Mouse (Mus musculus) cortical plate, adult 2 months (tissue): Measurements from ENCODE around the gene Foxp1. TPM values are rescaled to one million over a fixed set of nuclear protein-coding genes. Genes with fewer than 3 reads are reported as not detected.

Source experiments
- H3K27ac ChIP-seq: fragments of 200-500 bp; 2 replicates; pipeline ENCODE4 v1.5.1; 2012; ENCODE audit warnings: low read length, control low read depth, inconsistent platforms; ENCODE audit not compliant: insufficient read depth
- H3K4me1 ChIP-seq: fragments of 200-500 bp; 2 replicates; pipeline ENCODE4 v1.6.1; 2011; ENCODE audit warnings: low read length; ENCODE audit not compliant: control insufficient read depth, insufficient read depth
- H3K4me3 ChIP-seq: fragments of 200-500 bp; 2 replicates; pipeline ENCODE4 v1.5.1; 2011; ENCODE audit warnings: mild to moderate bottlenecking, low read length, control low read depth; ENCODE audit not compliant: insufficient read depth
- CTCF ChIP-seq: fragments of 200-500 bp; IDR thresholded peaks from 2 replicates; pipeline ENCODE4 v1.5.1; 2011; ENCODE audit warnings: mild to moderate bottlenecking, control low read depth, low read length; ENCODE audit not compliant: insufficient read depth; ENCODE audit errors: extremely low read depth
- POLR2A ChIP-seq: fragments of 200-500 bp; IDR thresholded peaks from 2 replicates; pipeline ENCODE4 v1.6.1; 2011; ENCODE audit warnings: mild to moderate bottlenecking, low read length, control low read depth; ENCODE audit not compliant: insufficient read depth; ENCODE audit errors: extremely low read depth
- polyA plus RNA-seq: library from polyadenylated mRNA; depleted of rRNA; stranded (reverse); fragments of >200 nt; gene quantifications from 2 replicates; pipeline ENCODE4 v1.2.3, GENCODE M21; 2012

The Foxp1 gene
- polyA plus RNA-seq, 1 experiment: 99.2 TPM

GRCm38 (mm10) chr6:99045845-99046788, 476.4 kb downstream of the Foxp1 start:
- no peak for TF ChIP-seq POLR2A
- 0 out of 2 replicates have a peak, but pooled peaks have one; percentile 5 for TF ChIP-seq CTCF
- H3K27ac ChIP-seq: no peak overlapping the region
- no peak overlapping the region for H3K4me3 ChIP-seq
- no peaks in the 10 kb centered on the region; the same call in 1 of the 2 replicates for H3K4me1 ChIP-seq

- Histone ChIP-seq H3K4me3 (0 out of 2 replicates have a peak overlapping the region, but pooled peaks have one; percentile 7), H3K4me1 (peaks cover 2% of the 10 kb centered on the region; the same call in 1 of the 2 replicates), H3K27ac (no peak overlapping the region)
- TF ChIP-seq CTCF (no peak), POLR2A (no peak)
Observed at GRCm38 (mm10) chr6:99043932-99044664, 478.4 kb downstream of the Foxp1 start.

GRCm38 (mm10) chr6:99043226-99043625, 479.3 kb downstream of the Foxp1 start:
- no peak overlapping the region for H3K27ac ChIP-seq
- peaks cover 2% of the 10 kb centered on the region; the same call in 1 of the 2 replicates for H3K4me1 ChIP-seq
- 0 out of 2 replicates have a peak overlapping the region, but pooled peaks have one; percentile 7 for H3K4me3 ChIP-seq
- TF ChIP-seq CTCF: no peak
- TF ChIP-seq POLR2A: no peak

- no peak overlapping the region for H3K27ac ChIP-seq
- peaks cover 2% of the 10 kb centered on the region; the same call in 1 of the 2 replicates for H3K4me1 ChIP-seq
- TF ChIP-seq POLR2A (no peak), CTCF (no peak)
- H3K4me3 ChIP-seq: no peak overlapping the region
Observed at GRCm38 (mm10) chr6:99042175-99042954, 480.2 kb downstream of the Foxp1 start.

GRCm38 (mm10) chr6:99038977-99039376, 483.5 kb downstream of the Foxp1 start:
- Histone ChIP-seq H3K27ac (no peak overlapping the region), H3K4me3 (no peak overlapping the region), H3K4me1 (peaks cover 2% of the 10 kb centered on the region; the same call in 1 of the 2 replicates)
- no peak for TF ChIP-seq CTCF
- no peak for TF ChIP-seq POLR2A

GRCm38 (mm10) chr6:99035459-99036375, 486.8 kb downstream of the Foxp1 start:
- peaks cover 2% of the 10 kb centered on the region; the same call in 1 of the 2 replicates for H3K4me1 ChIP-seq
- H3K27ac ChIP-seq: no peak overlapping the region
- no peak overlapping the region for H3K4me3 ChIP-seq
- TF ChIP-seq CTCF: no peak
- TF ChIP-seq POLR2A: no peak

GRCm38 (mm10) chr6:99033062-99033461, 489.5 kb downstream of the Foxp1 start:
- Histone ChIP-seq H3K4me1 (no peaks in the 10 kb centered on the region; the same call in 1 of the 2 replicates), H3K4me3 (no peak overlapping the region), H3K27ac (no peak overlapping the region)
- TF ChIP-seq POLR2A: no peak
- TF ChIP-seq CTCF: no peak

GRCm38 (mm10) chr6:99031321-99031903, 491.1 kb downstream of the Foxp1 start:
- no peak for TF ChIP-seq POLR2A
- TF ChIP-seq CTCF: no peak
- Histone ChIP-seq H3K4me1 (no peaks in the 10 kb centered on the region; the same call in 1 of the 2 replicates), H3K27ac (no peak overlapping the region), H3K4me3 (no peak overlapping the region)
